Mouse (Mus musculus): ENCODE measurements around the gene Hapln4.

- TF ChIP-seq CTCF (IDR thresholded peaks at IDR 0.05; ENCODE audit: extremely low read depth, insufficient read length, insufficient replicate concordance, low read depth, low read length) (no peak; the same call in 1 of the 2 replicates), POLR2A (IDR thresholded peaks at IDR 0.05; ENCODE audit: low read depth, low read length) (no peak)
Measured at GRCm38 (mm10) chr8:70087836-70088650, 4.8 kb downstream of the Hapln4 start.

Measured in small intestine, adult 2 months (tissue).